Mouse (Mus musculus): Measurements from ENCODE around the gene Akt1s1.

Gene Akt1s1

GRCm38 (mm10) chr7:44848561-44849415 is at the start of gene Akt1s1, which contains the start of gene Tbc1d17:
Akt1s1 (plus strand) TSS chr7:44848991.
Tbc1d17 (minus strand) TSS chr7:44849079.
- DNase-seq (ENCODE audit: low spot score in 2 of 2): peak; percentile 93 to 100

- no peak for DNase-seq (ENCODE audit: low spot score in 2 of 2)
These were observed 39.9 kb upstream of the Akt1s1 start for GRCm38 (mm10) chr7:44808927-44809326.

- DNase-seq (ENCODE audit: low spot score in 2 of 2): no peak
These were observed 39.3 kb upstream of the Akt1s1 start for GRCm38 (mm10) chr7:44809466-44809865.

DNA sequence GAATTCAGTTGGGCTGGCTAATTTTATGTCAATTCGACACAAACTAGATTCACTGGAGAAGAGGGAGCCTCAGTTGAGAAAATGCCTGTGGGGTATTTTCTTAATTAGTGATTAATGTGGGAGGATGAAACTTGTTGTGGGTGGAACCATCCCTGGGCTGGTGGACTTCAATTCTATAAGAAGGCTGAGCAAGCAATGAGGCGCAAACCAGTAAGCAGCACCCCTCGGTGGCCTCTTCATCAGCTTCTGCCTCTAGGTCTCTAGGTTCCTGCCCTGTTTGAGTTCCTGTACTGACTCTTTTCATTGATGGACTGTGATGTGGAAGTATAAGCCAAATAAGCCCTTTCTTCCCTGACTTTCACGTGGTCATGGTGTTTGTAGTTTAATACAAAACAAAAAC is 38.4 kb upstream of the Akt1s1 start:
- DNase-seq (ENCODE audit: low spot score in 2 of 2): no peak

GRCm38 (mm10) chr7:44810819-44811557 is 37.8 kb upstream of the Akt1s1 start:
- no peak for DNase-seq (ENCODE audit: low spot score in 2 of 2)

- DNase-seq (ENCODE audit: low spot score in 2 of 2): no peak
These were observed 36.0 kb upstream of the Akt1s1 start for GRCm38 (mm10) chr7:44812651-44813325.

DNA sequence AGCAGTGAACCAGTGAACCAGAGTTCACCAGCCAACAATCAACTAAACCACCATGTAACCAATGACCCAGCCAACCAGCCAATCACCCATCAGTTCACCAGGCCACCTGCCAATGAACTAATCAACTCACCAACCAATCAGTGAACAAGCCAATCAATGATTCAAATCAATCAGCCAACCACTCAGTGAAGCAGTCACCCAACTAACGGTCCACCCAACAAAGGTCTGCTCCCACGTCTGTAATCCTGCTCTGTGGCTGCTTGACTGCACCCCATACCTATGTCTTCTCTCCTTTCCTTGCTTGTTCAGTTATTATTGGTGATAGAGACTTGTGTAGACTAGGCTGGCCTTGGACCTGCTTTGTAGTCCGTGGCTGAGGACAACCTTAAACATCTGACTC is 34.8 kb upstream of the Akt1s1 start:
- no peak for DNase-seq (ENCODE audit: low spot score in 2 of 2)

- DNase-seq (ENCODE audit: low spot score in 2 of 2): no peak
These were observed 34.4 kb upstream of the Akt1s1 start for GRCm38 (mm10) chr7:44814423-44814822.

- no peak for DNase-seq (ENCODE audit: low spot score in 2 of 2)
These were observed 33.7 kb upstream of the Akt1s1 start for GRCm38 (mm10) chr7:44814952-44815553.

DNA sequence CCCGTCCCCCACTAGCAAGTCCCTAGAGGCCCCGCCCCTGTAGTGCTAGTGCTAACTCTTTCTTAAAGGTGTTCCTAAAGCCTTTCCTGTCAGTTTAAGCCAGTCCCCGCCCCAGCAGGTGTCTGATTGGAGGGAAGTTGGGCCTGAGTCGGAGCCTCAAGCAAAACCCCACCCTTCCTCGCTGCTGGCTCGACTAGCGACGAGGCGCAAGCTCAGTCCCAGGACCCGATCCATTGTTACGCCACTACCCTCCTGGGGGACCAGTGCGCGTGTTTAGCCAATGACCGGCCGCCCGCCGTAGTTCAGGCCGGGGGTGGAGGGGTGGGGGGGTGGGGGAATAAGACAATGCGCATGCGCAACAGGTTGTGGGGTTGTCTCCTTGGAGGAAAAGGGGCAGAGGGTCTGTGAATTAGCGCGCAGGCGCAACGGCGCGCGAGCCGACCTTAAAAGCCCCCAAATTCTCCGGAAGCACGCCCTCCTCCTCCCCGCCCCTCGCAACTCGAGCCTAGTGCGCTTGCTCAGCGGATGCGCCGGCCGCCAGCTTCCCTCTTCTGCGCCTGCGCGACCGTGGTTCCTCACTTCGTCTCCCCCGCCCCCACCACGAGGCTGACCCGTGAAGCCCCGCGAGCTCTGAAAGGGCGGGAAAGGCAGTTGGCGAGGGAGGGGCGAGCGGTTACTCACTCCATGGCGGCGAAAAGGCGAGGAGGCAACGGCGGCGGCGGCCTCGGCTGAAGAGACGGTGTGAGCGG is 32.9 kb upstream of the Akt1s1 start, which contains the start of the genes Nup62 and Il4i1:
TSS of gene Nup62 (plus strand) at position 368 of the 749 bp plus-strand sequence.
TSS of gene Il4i1 (plus strand) at position 667 of the 749 bp plus-strand sequence.
- DNase-seq (ENCODE audit: low spot score in 2 of 2): peak; percentile 94 to 97

DNA sequence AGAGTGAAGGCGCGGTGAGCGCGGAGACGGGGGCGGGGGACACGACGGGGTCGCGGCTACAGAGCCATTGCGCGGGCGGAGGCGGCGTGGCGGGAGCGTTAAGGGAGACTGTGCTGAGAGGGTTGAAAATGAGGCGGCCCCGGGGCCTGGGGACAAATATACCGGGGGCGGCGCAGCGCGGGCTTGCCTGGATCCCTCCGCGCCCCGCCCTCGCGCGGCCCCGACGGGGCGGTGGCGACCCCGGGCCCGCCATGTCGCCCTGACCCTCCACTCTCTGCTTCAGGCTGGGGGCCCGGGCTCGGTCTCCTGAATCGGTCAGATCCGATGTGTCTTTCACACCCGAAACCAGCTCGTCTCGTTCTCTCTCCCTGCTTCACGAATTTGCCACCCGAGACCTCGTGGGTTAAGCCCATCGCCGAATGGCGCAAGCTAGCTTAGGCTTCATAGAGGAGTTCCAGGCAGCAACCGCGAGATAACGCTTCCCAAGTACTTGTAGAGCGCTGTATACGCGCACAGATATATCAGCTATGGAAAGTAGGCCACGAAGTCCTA is 32.2 kb upstream of the Akt1s1 start, which contains the start of gene Atf5:
TSS of gene Atf5 (minus strand) at position 189 of the 552 bp plus-strand sequence.
- DNase-seq (ENCODE audit: low spot score in 2 of 2): peak; percentile 42 to 56

DNA sequence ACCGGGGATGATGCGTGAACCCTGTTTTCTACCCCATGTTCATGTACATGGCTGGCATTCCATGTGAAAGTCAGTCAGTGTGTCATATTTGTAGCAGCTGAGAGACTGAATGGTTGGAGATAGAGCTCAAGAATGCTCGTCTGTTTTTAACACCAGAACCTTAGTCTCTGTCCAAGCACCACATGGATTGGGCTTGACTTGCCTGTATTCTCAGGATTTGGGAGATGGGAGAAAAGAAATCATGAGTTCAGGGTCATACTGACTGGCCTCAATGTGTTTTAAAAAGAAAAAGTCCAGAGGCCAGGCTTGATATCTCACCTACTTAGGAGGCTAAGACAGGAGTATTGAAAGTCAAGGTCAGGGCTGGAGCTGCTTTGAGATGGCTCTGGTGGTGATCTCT is 31.4 kb upstream of the Akt1s1 start:
- no peak for DNase-seq (ENCODE audit: low spot score in 2 of 2)

- DNase-seq (ENCODE audit: low spot score in 2 of 2): no peak
These were observed 30.6 kb upstream of the Akt1s1 start for GRCm38 (mm10) chr7:44818164-44818563.

GRCm38 (mm10) chr7:44818751-44819235 is 30.0 kb upstream of the Akt1s1 start:
- no peak for DNase-seq (ENCODE audit: low spot score in 2 of 2)

- DNase-seq (ENCODE audit: low spot score in 2 of 2): no peak
These were observed 29.4 kb upstream of the Akt1s1 start for GRCm38 (mm10) chr7:44819391-44819790.

- no peak for DNase-seq (ENCODE audit: low spot score in 2 of 2)
These were observed 28.9 kb upstream of the Akt1s1 start for GRCm38 (mm10) chr7:44819863-44820262.

GRCm38 (mm10) chr7:44820525-44820924 is 28.3 kb upstream of the Akt1s1 start:
- no peak for DNase-seq (ENCODE audit: low spot score in 2 of 2)

DNA sequence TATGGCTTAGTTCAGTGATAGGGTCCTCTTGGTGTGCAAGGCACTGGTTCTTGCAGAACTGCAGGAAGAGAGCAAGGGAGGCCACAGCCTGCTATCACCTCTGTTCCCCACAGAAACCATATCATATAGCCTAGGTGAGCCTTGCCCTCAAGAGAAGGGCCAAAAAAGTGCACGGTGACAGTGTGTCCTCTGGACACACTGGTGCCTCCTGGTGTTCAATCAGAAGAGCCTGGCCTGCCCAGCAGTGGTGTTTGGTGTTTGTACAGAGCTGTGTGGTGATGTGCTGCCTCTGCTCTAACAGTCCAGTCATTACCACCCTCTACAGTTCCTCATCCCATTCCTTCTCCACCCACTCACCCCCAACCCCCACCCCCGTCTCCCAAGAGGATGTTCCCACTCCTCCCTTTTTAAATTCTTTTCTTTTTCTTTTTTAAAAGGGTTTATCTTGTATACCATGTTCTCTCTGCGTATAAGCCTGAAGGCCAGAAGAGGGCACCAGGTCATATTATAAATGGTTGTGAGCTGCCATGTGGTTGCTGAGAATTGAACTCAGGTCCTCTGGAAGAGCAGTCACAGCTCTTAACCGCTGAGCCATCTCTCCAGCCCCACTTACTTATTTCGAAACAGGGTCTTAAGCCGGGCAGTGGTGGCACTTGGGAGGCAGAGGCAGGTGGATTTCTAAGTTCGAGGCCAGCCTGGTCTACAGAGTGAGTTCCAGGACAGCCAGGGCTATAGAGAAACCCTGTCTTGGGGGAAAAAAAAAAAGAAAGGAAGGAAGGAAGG is 26.9 kb upstream of the Akt1s1 start:
- DNase-seq (ENCODE audit: low spot score in 2 of 2): no peak

- DNase-seq (ENCODE audit: low spot score in 2 of 2): no peak
These were observed 25.4 kb upstream of the Akt1s1 start for GRCm38 (mm10) chr7:44823409-44823808.
